Mouse (Mus musculus) adrenal gland, adult 18-20 months (tissue): ENCODE measurements around the gene Hexb. TPM values are rescaled to one million over a fixed set of nuclear protein-coding genes. Genes with fewer than 3 reads are reported as not detected.

Source experiments
- DNase-seq, 2 experiments: peaks; one replicate each; pipeline ENCODE4 v3.0.0; 2021 to 2022; ENCODE audit warnings: low spot score in 2 of 2
- total RNA-seq, 2 experiments: library from RNA; stranded (reverse); gene quantifications; 1 replicate in 1 of 2; 2 replicates in 1 of 2; pipeline ENCODE4 v1.2.3; 2021

The Hexb gene
- total RNA-seq, 2 experiments from 2014 or later: 40.3 to 48.1 TPM

- no peak for DNase-seq
Observed at GRCm38 (mm10) chr13:97225130-97225529, 27.0 kb upstream of the Hexb start.

- no peak for DNase-seq
Observed at GRCm38 (mm10) chr13:97224341-97224982, 26.3 kb upstream of the Hexb start.

GRCm38 (mm10) chr13:97223856-97224255 lies 25.7 kb upstream of the Hexb start:
- no peak for DNase-seq

- DNase-seq: no peak
Observed at GRCm38 (mm10) chr13:97220022-97220421, 21.9 kb upstream of the Hexb start.

- no peak for DNase-seq
Observed at GRCm38 (mm10) chr13:97216196-97216595, 18.0 kb upstream of the Hexb start.

GRCm38 (mm10) chr13:97215563-97215962 lies 17.4 kb upstream of the Hexb start:
- DNase-seq: no peak

- no peak for DNase-seq
Observed at GRCm38 (mm10) chr13:97214583-97215268, 16.6 kb upstream of the Hexb start.

GRCm38 (mm10) chr13:97208500-97209010 lies 10.4 kb upstream of the Hexb start:
- DNase-seq: no peak

GRCm38 (mm10) chr13:97208112-97208478 lies 9.9 kb upstream of the Hexb start:
- no peak for DNase-seq

- DNase-seq: no peak
Observed at GRCm38 (mm10) chr13:97207472-97208111, 9.4 kb upstream of the Hexb start.

GRCm38 (mm10) chr13:97206046-97206445 lies 7.9 kb upstream of the Hexb start:
- DNase-seq: no peak

- peak; percentile 77 to 85 for DNase-seq
Observed at GRCm38 (mm10) chr13:97205052-97205701, 7.0 kb upstream of the Hexb start.

GRCm38 (mm10) chr13:97201896-97202295 lies 3.7 kb upstream of the Hexb start:
- no peak for DNase-seq

- no peak for DNase-seq
Observed at GRCm38 (mm10) chr13:97201076-97201475, 2.9 kb upstream of the Hexb start.

GRCm38 (mm10) chr13:97199123-97199522 lies 966 bp upstream of the Hexb start:
- no peak for DNase-seq

GRCm38 (mm10) chr13:97196925-97197218 lies 1.3 kb downstream of the Hexb start:
- no peak for DNase-seq

- DNase-seq: no peak
Observed at GRCm38 (mm10) chr13:97196186-97196924, 1.8 kb downstream of the Hexb start.

- peak in 1 of 2 experiments; percentile 37 for DNase-seq
Observed at GRCm38 (mm10) chr13:97193420-97193819, 4.7 kb downstream of the Hexb start.

- DNase-seq: no peak
Observed at GRCm38 (mm10) chr13:97192649-97193048, 5.5 kb downstream of the Hexb start.

- DNase-seq: no peak
Observed at GRCm38 (mm10) chr13:97187693-97188092, 10.5 kb downstream of the Hexb start.

GRCm38 (mm10) chr13:97186346-97186745 lies 11.8 kb downstream of the Hexb start:
- DNase-seq: no peak
